Mouse (Mus musculus) thymus, adult 2 months (tissue): ENCODE measurements at regions not wholly inside any gene's neighbourhood (a gene's known extent, or its start where the extent isn't known, plus 50 kb on each side); places are given as distances from the start of the nearest gene placed in this dataset.

Experiments used
- CTCF ChIP-seq: fragments of 200-500 bp; IDR thresholded peaks from 2 replicates; pipeline ENCODE4 v1.5.1; 2012; ENCODE audit warnings: mild to moderate bottlenecking, control low read depth, low read length, moderate library complexity, borderline replicate concordance; ENCODE audit not compliant: control insufficient read depth, poor library complexity, insufficient read depth; ENCODE audit errors: extremely low read depth
- POLR2A ChIP-seq: fragments of 200-500 bp; IDR thresholded peaks from 2 replicates; pipeline ENCODE4 v1.6.1; 2012; ENCODE audit warnings: mild to moderate bottlenecking, low read length, control low read depth, moderate library complexity; ENCODE audit not compliant: control insufficient read depth, poor library complexity, insufficient read depth; ENCODE audit errors: extremely low read depth

- TF ChIP-seq CTCF, result no peak
- no peak for TF ChIP-seq POLR2A
Observed at GRCm38 (mm10) chr7:37006921-37007320, 309.0 kb downstream of the Tshz3 start.
